Mouse (Mus musculus) cerebellum, adult 2 months (tissue): ENCODE measurements at regions not wholly inside any gene's neighbourhood (a gene's known extent, or its start where the extent isn't known, plus 50 kb on each side); places are given as distances from the start of the nearest gene placed in this dataset.

Experiments
- DNase-seq, 2 experiments: peaks; one replicate each; pipeline ENCODE4 v3.0.0; 2021
- H3K27ac ChIP-seq: fragments of 200-500 bp; 2 replicates; pipeline ENCODE4 v1.5.1; 2012; ENCODE audit warnings: low read length, control low read depth, inconsistent platforms; ENCODE audit not compliant: insufficient read depth
- H3K27me3 ChIP-seq: fragments of 200-500 bp; 2 replicates; pipeline ENCODE4 v1.6.1; 2012; ENCODE audit warnings: inconsistent platforms, mild to moderate bottlenecking, low read length, moderate library complexity; ENCODE audit not compliant: control insufficient read depth, insufficient read depth
- H3K4me1 ChIP-seq: fragments of 200-500 bp; 2 replicates; pipeline ENCODE4 v1.6.1; 2011; ENCODE audit warnings: low read length; ENCODE audit not compliant: control insufficient read depth, insufficient read depth
- H3K4me3 ChIP-seq: fragments of 200-500 bp; replicated peaks from 2 replicates; pipeline ENCODE3; 2011; ENCODE audit warnings: mild to moderate bottlenecking, low read depth, low read length, control low read depth; ENCODE audit not compliant: insufficient read depth
- CTCF ChIP-seq: fragments of 200-500 bp; IDR thresholded peaks from 2 replicates; pipeline ENCODE4 v1.5.1; 2011; ENCODE audit warnings: low read depth, mild to moderate bottlenecking, control low read depth, low read length, moderate library complexity, borderline replicate concordance; ENCODE audit not compliant: insufficient read depth
- POLR2A ChIP-seq: fragments of 200-500 bp; IDR thresholded peaks from 2 replicates; pipeline ENCODE4 v1.6.1; 2011; ENCODE audit warnings: low read length, control low read depth, borderline replicate concordance; ENCODE audit not compliant: insufficient read depth
- WGBS: fragments of 180-500 bp; shearing (Covaris S2); methylation state at CpG from one replicate; pipeline ENCODE4 v1.1.7; 2018; 5-methylcytosine and 5-hydroxymethylcytosine counted together

DNA sequence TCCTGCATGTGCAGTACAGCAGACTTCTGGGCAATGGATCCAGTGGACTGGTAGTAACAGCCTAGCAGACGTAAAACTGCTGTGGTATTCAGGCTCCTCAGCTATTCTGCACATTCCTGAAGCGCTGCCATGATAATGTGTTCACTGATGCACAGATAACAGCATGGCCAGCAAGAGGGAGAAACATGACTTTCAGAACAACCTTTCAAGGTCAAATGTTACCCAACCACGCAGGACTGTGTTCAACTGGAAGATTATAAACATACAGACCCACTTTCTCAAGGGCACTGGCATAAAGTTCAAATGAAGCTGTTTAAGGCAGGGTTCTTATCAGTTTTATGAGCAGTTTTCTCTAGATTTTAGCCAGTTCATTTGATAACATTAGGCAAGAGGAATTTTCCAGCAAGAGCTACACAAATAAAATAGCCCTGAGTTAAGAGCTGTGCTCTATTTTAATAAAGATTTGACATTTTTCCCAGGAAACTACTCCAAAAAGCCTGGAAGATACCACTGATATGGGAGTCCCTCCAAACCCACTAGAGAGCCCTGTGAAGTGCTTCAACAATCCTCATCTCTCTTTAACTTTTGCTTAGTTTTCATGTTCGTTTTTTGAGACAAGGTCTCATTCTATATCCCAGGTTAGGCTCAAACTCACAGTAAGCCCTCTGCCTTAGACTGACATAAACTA lies 311.6 kb upstream of the Cited2 start:
- H3K27me3 ChIP-seq, result no peaks in the 10 kb centered on the region; the same call in 1 of the 2 replicates
- H3K27ac ChIP-seq, result no peak overlapping the region
- no peak for DNase-seq
- H3K4me1 ChIP-seq, result no peaks in the 10 kb centered on the region
- 50% methylated on average over 4 of the region's 4 CpGs for WGBS
- H3K4me3 ChIP-seq, result no peak overlapping the region
- TF ChIP-seq POLR2A (no peak), CTCF (no peak)

DNA sequence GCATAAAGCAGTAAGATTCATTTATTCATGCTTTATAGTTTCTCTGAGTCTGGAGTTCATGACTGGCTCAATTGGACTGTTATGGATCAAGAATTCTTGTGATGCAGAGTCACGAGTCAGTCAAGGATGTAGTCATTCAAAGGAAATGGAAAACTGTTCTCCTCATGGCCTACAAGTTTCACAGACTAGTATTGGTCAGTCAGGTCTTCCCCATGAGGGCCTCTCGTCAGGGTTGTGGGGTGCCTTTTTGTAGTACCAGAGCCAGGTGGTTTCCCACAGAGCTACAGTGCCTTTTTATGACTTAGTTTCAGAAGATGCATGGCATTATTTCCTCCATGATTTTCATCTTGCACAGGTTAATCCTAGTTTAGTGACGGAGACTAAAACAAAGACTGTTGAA lies 307.9 kb upstream of the Cited2 start:
- H3K27me3 ChIP-seq, result no peaks in the 10 kb centered on the region; the same call in 1 of the 2 replicates
- H3K27ac ChIP-seq, result no peak overlapping the region
- H3K4me3 ChIP-seq, result no peak overlapping the region
- no peak for TF ChIP-seq CTCF
- no peak for TF ChIP-seq POLR2A
- no peaks in the 10 kb centered on the region for H3K4me1 ChIP-seq
- DNase-seq, result no peak
- 94% methylated on average over 3 of the region's 3 CpGs for whole genome bisulfite sequencing

DNA sequence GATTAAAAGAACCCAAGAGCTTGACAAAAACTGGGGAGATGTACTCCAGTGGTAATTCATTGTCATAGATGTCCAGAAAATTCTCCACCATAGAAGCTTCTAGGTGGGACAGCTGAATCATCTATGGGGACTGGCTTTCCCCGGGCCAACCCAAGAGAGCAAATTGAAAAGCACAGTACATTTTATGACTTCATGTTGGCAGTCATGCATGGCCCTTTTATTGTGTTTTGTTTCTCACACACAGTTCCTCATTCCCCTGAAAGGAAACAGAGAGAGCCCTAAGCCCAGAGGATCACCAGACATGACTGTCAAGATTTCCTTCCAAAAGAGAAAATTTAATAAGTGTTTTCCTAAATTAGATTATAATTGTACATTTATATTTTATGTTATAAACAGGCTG lies 306.9 kb upstream of the Cited2 start:
- no peaks in the 10 kb centered on the region; the same call in 1 of the 2 replicates for H3K27me3 ChIP-seq
- H3K4me1 ChIP-seq, result no peaks in the 10 kb centered on the region
- no peak overlapping the region for H3K27ac ChIP-seq
- H3K4me3 ChIP-seq, result no peak overlapping the region
- 68% methylated on average over 1 of the region's 1 CpGs for WGBS
- no peak for DNase-seq
- TF ChIP-seq CTCF, result no peak
- TF ChIP-seq POLR2A, result no peak

DNA sequence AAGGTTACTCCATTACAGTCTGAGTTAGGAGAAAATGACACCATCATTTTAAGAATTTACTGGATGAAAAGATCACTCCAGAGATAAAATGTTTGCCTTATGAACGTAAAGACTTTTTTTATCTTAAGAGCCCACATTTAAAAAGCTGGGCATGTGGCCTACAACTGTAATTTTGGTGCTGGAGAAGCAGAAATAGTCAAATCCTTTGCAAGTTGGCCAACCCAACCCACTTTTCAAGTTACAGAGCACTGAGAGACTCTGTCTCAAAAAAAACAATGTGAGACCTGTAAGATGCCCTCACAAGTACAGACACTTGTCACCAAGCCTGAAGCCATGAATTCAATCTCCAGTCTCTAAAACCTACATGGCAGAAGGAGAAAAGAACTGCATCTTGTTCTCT lies 305.6 kb upstream of the Cited2 start:
- TF ChIP-seq POLR2A (no peak), CTCF (no peak)
- no peak for DNase-seq
- no peaks in the 10 kb centered on the region; the same call in 1 of the 2 replicates for H3K27me3 ChIP-seq
- no peaks in the 10 kb centered on the region for H3K4me1 ChIP-seq
- H3K27ac ChIP-seq, result no peak overlapping the region
- 95% methylated on average over 1 of the region's 1 CpGs for WGBS
- H3K4me3 ChIP-seq, result no peak overlapping the region

DNA sequence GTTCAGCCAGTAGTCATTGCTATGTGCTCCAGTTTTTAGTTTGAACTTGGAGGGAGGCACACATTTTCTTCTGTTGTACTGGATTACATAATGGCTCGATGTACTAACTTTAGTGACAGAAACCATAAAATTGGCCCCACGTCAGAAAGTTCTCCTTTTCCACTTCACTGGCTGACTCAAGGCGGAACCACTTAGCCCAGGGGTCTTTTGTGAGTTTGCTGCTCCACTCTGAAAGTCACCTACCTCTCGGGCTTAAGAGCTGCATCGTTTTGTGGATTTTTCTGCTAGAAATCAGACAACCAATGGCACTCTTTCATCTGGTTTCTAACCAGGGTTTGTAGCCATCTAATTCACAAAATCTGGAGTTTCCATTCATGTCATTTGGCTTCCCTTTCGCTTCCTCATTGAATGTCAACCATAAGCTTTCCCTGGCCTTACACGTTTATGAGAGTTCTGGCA lies 304.8 kb upstream of the Cited2 start:
- no peak overlapping the region for H3K27ac ChIP-seq
- H3K4me1 ChIP-seq, result no peaks in the 10 kb centered on the region
- no peak for TF ChIP-seq CTCF
- TF ChIP-seq POLR2A, result no peak
- H3K4me3 ChIP-seq, result no peak overlapping the region
- no peak for DNase-seq
- H3K27me3 ChIP-seq, result no peaks in the 10 kb centered on the region; the same call in 1 of the 2 replicates
- WGBS, result 55% methylated on average over 7 of the region's 7 CpGs

DNA sequence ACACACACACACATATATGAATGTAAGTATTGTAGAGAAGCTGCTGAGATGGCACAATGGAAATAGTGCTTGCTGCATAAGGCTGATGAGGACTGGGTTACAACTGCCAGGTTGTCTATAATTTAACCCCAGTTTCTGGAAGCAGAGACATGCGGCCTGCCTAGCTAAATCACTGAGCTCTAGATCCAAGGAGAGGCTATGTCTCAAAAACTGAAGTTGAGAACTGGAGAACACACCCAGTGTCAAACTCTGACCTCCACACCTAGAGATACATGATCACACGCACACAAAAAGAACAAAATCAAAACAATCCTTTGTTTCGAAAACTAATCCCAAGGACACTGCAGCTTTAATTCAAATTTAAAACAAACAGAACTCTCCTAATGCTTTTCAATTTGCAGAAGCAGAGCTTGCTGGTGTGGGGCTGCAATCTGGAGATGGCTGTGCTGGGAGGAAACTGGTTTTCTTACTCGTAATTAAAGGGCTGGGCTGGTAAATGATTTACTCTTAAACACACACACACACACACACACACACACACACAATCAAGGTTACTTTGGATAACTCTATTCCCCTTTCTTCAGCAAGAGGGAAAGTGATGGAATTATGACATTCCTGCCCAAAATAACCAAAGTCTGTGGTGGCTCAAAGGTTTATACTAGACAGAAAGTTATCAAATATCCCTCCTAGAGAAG lies 299.3 kb upstream of the Cited2 start:
- 71% methylated on average over 4 of the region's 4 CpGs for WGBS
- DNase-seq, result no peak
- TF ChIP-seq POLR2A (no peak), CTCF (no peak)
- H3K4me3 ChIP-seq, result no peak overlapping the region
- H3K27ac ChIP-seq, result no peak overlapping the region
- H3K27me3 ChIP-seq, result no peaks in the 10 kb centered on the region
- H3K4me1 ChIP-seq, result no peaks in the 10 kb centered on the region

DNA sequence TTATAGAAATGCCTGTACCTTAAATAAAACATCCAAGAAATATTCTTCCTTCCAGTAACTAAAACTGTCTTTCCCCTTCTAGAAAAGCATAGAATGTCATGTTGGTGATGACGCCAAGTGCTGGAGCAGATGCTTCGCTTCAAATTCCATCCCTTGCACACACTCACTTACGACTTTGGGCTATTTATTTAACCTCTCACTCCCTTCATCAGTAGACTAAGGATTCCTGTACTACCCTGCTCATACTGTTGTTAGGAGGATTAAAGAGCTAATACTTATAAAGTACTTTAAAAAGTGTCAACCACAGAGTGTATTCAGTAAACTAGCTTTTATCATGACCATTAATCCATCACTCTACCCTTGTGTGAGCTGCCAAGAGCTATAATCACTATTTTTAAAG lies 296.8 kb upstream of the Cited2 start:
- WGBS, result 90% methylated on average over 3 of the region's 3 CpGs
- TF ChIP-seq CTCF, result no peak
- TF ChIP-seq POLR2A, result no peak

DNA sequence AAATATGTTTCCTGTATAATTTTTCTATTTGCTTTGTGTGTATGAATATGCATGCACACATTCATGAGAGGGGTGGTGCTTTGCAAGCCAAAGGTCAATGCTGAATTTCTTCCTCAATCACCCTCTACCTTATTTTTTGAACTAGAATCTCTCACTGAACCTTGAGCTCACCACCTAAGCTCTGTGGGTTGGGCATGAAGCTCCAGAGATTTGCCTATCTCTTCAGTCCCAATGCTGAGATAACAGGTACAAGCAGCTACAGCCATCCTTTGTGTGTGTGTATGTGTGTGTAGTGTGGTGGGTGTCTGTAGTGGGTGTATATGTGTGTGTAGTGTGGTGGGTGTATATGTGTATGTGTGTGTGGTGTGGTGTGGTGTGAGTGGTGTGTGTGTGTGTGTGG lies 295.7 kb upstream of the Cited2 start:
- H3K4me3 ChIP-seq, result no peak overlapping the region
- H3K27me3 ChIP-seq, result no peaks in the 10 kb centered on the region
- no peak for DNase-seq
- H3K4me1 ChIP-seq, result no peaks in the 10 kb centered on the region
- no peak for TF ChIP-seq CTCF
- no peak for TF ChIP-seq POLR2A
- no peak overlapping the region for H3K27ac ChIP-seq

More for the DNA sequence above, 296.8 kb upstream of the Cited2 start:
- DNase-seq, result no peak
- H3K27me3 ChIP-seq, result no peaks in the 10 kb centered on the region
- no peaks in the 10 kb centered on the region for H3K4me1 ChIP-seq
- H3K4me3 ChIP-seq, result no peak overlapping the region
- no peak overlapping the region for H3K27ac ChIP-seq
